Mouse (Mus musculus): ENCODE data around the gene Fars2. TPM values are rescaled to one million over a fixed set of nuclear protein-coding genes. Genes with fewer than 3 reads are reported as not detected.

The Fars2 gene
- total RNA-seq, 2 experiments from 2014 or later, result 33.3 to 41.8 TPM

DNA sequence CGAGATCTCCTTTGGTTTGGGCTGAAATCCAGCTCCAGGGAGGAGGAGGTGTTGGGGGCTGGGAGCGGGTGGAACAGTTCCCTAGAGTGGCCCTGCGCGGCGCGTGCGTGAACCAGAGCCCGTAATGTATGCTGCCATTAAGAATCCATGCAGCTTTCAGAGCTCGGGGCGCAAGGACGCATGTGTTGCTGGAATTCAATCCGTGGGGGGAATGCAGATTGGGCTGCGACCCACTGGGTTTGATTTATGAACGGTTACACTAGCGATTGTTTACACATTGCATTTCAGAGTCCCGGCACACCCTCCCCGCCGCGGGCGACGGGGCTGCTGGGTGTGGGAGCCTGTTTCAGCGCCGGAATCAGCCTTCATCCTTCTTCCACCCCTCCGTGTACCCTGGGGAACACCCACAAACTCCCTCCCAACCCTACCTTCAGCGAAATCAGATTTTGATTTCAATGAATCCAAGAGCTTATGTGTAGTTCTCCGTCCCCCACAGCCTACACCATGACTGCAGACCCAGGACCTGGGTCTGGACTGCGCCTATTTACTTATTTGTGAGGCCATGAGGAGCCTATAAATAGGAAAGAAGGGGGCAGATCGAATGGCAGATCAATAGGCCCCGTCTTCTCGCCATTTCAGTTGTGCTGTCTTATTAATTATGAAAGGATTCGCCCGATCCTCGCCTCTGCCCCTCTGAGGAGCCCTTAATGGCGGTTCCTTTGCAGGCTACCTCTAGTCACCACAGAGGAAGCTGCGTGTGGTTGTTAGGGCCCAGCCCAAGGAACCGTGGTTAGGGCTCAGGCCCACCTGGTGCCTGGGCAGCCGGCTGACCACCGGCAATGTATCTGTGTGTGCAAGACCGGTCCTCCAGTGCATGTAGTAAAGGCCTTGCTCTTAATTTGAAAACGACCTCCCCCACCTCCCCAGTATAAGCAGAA is 607.6 kb downstream of the Fars2 start:
- intact Hi-C loops (cut with DNase I), result loop anchor here (10.0 kb wide), 1 partner anchor 440 kb away; no protein-coding TSS in a partner anchor
- no peak for DNase-seq

DNA sequence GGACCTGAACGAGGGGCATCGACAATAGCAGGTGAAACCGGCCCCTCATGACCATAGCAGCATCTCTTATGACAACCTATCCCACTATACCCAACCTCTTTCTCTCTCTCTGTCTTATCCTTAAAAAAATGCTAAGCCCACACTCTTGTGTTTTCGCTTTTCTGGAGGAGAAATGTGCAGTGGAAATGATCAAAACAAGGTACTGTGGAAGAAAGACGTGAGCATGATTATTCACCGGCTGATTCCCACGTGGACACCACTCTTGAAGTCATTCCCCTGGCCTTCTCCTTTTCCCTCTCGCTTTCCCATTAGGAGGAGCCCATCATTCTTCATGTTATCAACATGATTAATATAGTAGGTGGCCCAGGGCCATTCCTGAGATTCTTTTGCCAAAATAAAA is 608.7 kb downstream of the Fars2 start:
- intact Hi-C loops (cut with DNase I), result loop anchor here (10.0 kb wide), 1 partner anchor 441 kb away; no protein-coding TSS in a partner anchor
- no peak for DNase-seq

DNA sequence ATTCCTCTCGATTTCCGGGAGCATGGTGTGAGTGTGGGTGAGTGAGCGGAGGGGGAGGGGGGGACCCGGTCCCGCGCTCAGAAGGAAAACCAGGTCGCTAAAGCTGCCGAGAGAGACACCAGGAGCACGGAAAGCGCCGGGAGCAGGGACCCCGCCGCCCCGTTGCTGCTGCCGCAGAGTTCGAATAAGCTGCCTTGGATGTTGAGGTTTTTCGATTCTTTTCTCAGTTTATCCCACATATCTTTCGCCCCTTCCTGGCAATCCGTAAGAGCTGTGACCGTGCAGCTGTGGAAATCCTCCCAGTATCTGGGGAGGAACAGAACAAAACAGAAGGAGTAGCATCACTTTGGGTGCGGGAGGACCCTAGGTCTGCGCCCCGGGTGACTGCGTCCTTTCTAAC is 609.3 kb downstream of the Fars2 start:
- intact Hi-C loops (cut with DNase I), result loop anchor here (10.0 kb wide), 1 partner anchor 442 kb away; no protein-coding TSS in a partner anchor
- peak in 1 of 2 experiments; percentile 23 for DNase-seq

DNA sequence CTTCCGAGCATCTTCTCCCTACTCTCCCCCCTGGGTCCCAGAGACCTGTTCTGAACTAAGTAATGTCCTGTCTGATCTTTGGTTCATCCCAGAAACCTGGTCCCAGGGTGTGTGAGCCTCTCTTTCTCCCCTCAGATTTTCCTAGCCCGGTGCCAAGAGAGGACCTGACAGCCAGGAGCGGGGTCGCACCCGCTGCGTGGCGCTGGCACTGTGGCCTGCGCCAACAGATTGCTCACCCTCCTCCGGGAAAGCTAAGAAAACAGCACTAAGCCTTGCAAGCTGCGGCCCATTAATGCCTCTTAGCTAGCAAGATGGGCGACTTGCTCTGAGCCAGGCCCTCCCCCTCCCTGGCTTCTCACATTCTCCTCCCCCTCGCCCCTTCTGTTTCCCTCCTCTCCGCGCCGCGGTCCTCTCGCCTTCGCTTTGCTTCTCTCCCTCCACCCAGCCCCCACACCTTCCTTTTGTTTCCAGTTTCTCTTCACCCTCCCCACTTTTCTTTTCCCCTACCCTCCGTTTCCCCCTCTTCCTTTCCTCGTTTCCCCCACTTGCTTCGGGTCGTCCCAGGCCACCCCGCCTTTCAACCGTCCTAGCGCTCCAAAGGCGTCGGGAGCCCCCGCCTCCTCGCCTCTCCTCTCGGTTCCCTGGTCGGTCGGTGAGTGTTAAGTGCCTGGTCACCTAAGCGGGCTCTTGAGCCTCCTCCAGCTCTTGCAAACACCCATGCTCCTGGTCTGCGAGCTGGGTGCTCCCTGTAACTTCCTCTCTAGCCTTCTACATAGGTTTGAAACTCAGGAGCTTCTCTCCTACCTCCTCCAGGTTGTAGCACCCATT is 610.0 kb downstream of the Fars2 start:
- intact Hi-C loops (cut with DNase I), result loop anchor here (10.0 kb wide), 1 partner anchor 442 kb away; no protein-coding TSS in a partner anchor
- DNase-seq, result no peak

DNA sequence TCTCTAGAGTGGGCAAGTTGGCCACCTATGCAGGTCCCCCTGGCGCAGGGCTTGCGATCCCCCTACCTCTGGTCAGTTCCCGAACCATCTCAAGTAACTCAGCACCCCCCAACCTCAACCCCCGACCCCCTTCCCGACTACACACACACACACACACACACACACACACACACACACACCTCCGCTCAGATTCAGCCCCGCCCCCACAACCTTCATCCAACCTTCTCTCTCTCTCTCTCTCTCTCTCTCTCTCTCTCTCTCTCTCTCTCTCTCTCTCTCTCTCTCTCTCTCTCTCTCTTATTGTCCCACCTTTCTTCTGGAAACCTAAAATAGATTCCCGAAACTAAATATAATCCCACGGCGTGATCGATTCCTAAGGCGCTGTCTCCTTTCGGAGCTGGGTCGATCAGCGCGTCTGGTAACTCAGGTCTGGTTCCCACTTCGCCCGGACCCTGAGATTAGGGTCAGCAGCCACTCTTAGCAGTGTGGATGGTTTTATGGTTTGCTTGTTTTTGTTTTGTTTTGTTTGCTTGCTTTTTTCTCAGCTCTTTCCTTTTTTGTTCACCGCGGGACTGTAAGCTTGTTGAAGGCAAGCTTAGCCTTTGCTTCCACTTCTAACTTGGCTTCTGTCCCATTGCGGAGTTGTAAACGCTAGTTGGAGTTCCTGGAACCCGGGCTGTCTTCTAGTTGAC is 610.7 kb downstream of the Fars2 start:
- no peak for DNase-seq
- intact Hi-C loops (cut with DNase I), result loop anchor here (10.0 kb wide), 1 partner anchor 443 kb away; no protein-coding TSS in a partner anchor

DNA sequence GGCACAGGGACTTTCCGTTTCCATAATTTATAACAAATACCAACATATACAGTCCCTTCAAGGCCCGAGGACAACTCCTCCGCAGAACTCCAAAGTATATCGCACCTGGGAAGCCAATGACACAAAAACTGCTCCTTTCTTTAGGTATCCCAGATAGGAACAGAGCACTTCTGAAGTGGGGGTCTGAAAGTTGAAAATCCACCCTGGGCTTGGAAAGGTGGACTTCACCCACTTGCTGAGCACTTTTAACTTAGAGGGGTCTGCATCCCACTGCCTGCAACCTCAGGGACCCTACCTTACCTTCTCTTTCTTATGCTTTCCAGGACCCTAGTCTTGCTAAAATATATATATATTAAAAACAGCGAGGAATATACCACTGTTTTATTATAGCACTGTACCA is 611.3 kb downstream of the Fars2 start:
- no peak for DNase-seq
- intact Hi-C loops (cut with DNase I), result loop anchor here (10.0 kb wide), 1 partner anchor 444 kb away; no protein-coding TSS in a partner anchor

DNA sequence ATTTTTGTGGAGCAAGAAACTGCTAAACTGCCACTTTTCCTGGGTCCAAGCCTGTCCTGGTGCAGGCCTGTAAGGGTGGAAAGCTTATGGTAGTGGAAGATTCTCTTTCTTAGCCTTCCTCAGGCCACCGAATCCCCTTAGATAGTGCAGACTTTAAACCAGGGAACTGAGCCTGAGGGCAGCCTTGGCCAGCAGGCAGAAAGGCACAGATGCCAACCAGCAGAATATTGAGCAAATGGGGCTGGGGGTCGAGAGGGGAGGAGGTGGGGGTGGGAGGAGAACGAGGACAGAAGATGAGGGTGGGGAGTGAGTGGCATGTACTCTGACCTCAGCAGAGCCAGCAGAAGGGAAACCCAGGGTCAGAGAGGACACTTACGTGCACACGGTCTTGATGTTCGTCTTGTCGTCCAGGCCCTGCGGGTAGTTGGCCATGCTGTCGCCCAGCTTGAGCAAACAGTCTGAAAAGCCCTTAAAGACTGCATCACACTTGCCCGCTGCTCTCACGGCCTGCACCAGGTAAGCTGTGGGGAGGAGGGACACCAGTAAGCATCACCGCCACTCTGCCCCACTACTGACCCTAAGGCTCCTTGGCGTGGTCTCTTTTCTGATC is 612.6 kb downstream of the Fars2 start:
- intact Hi-C loops (cut with DNase I), result loop anchor here (10.0 kb wide), 1 partner anchor 445 kb away; no protein-coding TSS in a partner anchor
- no peak for DNase-seq

DNA sequence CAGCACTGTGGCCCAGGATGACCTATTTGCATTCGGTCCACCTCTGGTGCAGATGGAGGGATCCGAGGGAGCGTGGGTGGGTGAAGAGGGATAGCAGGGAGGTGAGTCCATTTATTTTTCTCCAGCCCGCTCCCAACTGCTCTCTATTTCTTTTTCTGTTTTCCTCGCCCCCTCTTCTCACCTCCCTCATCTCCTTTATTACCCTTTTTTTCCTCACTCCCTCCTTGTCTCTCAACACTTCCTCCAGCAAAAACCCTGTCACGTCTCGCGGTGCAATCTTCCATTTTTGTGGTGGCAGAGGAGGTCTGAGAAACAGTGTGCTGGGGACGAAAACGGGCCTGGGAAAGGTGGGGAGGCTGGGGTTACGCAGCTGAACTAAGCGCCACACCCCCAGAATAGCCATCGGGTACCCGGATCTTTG is 613.1 kb downstream of the Fars2 start:
- intact Hi-C loops (cut with DNase I), result no loop called here
- DNase-seq, result no peak

DNA sequence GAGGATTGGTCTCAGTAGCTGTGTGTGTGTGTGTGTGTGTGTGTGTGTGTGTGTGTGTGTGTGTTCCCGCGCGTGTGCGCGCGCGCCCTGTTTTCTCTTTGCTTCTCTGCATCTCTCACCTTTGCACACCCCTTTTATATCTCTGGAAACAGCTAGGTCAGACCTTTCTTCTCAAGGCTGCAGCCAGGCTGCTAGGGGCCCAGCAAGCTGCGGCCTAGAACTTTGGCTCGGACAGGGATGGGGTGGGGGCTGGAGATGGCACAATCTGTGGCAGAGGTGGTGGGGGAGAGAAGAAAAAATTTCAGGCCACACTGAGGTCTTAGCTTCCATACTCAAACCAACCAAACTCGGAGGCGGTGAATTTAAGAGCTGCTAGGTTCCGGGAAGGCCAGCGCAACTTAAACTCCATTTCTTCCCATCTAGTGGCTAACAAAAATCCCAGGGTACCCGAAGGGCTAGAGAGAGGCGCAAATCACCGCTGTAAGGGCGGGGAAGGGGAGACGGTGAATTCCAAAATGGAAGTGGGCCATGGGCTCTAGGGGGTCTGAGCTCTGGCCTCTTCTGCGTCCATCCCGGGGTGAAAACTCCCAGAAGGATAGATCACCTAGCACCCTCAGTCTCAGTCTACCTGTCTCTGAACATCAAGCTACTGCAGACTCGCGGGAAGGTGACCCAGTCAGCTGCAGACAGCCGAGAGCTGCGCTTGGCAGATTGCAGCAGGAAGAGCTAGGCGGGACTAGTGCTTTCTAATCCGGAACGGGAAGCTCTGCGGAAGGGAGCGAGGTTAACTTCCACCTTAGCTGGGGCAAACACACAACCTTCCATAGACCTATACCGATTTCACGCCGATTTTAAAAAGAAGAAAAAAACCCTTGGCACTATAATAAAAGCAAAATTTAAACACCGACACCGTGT is 614.1 kb downstream of the Fars2 start:
- DNase-seq, result no peak
- intact Hi-C loops (cut with DNase I), result no loop called here

DNA sequence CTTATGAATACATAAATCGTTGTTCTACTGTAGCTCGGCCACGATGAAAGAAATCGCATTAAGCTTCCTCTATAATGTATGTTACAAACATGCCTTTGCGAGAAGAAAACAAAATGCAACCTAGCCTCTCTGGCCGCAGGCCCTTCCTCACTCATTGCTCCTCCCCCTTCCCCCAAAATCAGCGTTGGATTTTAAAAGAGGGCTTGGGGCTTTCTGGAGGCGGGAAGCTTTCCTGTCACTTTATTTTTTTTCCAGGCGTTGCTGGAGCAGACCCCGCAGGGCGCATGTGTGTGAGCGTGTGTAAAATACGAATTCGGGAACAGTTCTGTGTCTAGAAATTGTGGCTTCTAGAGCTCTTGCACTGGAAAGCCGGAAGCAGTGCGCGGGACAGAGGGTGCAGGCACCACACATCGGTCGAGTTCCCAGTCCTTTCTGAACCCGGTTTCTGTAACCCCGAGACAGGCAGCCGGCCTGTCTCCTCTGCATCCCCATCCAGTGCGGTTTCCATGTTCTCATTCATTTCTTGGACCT is 614.8 kb downstream of the Fars2 start:
- intact Hi-C loops (cut with DNase I), result no loop called here
- no peak for DNase-seq

DNA sequence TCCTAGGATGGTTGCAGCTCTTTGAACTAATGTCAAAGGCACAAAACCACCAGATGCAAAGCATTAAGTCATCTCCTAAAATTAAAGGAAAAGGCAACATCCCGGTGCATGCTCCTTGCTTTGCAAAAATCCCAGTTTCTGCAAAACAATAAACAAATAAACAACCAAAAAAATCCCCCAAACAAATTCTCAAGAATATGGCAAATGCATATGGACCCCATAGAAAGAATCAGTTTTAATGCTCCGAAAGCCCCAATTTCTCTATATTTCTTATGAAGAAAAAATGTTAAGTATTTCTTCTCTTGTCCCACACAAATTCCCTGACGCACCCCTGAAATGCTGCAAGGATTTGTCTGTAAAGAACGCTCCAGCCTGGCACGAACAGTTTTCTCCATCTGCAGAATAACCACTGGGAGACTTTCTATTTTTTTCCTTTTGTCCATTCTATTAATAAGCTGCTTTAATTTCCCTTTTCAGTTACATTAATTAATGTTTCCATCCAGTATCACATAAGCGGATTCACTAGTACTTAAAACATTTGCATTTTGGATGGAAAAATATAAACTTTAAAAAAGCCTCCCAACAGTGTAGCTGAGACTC is 615.8 kb downstream of the Fars2 start:
- intact Hi-C loops (cut with DNase I), result no loop called here
- no peak for DNase-seq

DNA sequence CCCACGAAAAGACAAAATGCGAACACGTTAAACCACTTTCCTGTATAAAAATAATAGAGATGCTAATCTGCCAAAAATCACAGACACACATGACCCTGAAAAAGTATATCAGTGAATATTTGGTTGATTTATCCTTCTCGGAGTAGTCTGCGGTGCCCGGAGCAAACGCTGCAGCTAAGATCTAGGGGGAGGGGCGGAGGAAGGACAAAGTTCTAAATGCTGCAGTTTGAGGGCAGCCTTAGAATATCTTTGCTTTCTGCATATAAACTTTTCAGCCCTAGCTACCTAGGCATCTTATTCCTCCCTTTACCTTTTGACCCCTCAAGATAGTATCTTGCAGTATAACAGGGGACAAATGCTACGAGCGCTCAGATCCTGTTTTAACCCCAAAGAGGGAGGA is 616.4 kb downstream of the Fars2 start:
- intact Hi-C loops (cut with DNase I), result no loop called here
- no peak for DNase-seq

DNA sequence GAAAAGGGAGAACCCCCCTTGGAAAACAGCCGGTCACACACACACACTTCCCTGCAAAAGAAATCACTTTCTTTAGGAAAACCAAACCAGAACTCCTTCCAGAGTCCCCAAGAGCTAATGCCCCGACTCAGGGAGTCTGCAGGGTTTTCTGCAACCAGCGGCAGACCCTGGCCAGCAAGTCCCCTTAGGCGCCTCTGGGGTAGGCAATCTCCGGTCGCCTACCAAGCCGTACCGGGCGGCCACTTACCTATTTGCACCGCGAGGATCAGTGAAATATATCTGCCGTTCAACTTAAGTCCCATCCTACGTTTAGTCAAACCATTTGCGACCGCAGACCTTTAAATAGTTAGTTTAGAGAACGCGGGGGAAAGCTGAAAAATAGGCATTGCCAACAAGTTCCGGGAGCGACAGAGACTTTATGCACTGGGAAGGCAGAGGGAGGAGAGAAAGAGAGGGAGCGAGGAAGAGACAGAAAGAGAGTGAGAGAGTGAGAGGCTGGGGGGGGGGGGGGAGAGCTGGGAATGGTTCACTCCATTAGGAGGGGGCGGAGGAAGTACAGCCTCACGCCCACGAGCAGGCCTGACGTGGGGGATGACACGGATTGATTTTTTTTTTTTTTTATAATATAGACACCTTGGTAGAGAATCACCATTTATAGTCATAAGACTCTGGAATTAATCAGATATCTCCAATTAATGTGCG is 616.9 kb downstream of the Fars2 start:
- DNase-seq, result no peak
- intact Hi-C loops (cut with DNase I), result no loop called here

DNA sequence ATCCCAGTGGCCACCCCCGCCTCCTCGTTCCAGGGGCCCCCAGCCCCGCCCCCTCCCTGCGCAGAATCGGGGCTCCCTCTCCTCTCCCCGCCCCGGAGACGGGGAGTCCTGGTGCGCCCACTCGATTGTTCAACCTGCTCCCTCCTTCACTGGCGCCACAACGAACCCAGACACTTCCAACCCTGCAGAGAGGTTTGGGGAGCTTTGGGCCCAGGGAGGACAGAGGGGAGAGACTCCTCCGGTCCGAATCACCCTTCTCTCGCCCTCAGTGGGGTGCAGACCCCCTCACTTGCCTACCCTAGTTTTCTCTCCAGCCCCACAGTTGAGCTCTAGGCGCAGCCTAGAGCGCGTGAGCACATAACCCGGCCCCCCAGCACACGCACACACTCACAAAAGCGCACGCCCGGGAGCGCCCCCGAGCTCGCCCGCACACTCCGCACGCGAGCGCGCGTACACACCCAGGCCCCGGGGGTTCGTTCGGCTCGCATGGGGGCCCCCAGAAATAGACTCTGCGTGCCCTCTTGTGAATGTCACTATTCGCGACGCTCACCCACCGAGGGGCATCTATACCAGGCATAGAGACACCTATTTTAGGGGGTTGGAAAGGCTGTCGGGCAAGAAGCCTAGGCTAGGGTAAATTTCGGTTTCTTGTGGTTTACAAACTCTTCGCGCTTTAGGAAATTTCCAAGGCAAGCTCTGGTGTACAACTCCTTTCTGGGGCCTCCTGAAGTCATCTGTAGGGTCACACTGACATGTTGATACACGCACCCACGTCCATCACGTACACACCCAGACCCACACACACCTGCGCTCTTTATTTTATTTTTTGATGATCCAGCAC is 617.7 kb downstream of the Fars2 start, which contains the start of gene Nrn1:
Nrn1 (minus strand) TSS at position 401 of the 841 bp plus-strand sequence.
- intact Hi-C loops (cut with DNase I), result no loop called here

DNA sequence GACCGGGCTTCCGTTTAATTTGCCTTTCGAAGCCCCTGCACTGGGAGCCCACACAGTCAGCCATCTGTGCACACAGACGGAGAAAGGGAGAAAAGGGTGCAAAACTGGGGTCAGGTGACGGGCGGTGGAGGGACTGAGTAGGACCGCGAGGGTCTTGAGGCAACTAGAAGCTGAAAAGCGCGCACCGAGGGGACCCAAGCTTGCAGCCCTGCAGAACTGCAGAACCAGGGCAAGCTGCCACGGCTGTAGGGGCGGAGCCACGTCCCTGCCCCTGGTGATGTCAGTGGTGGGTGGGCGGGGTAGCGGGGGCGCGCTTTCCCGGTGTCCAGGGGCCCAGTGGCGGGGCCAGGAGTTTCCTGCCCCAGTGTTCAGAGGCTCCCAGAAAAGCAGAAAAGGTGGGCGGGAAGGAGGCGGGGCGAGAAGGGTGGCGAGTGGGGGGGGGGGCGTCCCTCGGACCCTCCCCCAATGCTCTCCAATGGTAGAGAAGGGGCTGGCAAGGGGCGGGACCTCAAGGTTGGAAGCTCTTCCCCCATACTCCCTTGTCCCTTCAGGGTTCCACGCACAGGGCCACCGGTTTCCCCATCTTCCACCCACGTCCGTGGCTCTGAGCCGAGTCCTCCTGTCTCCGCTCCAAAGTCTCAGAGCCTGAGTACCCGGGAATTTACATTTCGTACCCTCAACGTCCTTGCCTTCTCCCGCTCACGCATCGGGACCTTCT is 618.8 kb downstream of the Fars2 start:
- intact Hi-C loops (cut with DNase I), result no loop called here
- DNase-seq, result peak; percentile 30

More for the DNA sequence above, 617.7 kb downstream of the Fars2 start, which contains the start of gene Nrn1:
- no peak for DNase-seq

DNA sequence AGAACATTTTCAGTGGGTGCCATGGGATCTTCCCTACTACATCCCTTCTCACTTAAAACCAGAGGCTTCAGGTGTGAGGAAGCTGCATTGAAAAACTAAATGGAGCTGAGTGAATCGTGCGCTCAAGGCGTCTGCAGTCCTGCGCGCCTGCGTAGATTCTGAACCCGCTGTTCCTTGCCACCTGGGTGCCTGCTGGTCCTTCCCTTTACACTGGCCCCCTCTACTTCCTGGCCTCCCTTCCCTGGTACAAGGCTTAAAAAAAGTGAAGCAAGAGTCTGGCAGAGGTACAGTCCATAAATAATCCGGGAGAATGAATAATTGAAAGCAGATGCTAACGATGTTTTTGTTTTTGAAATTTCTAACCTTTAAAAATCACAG is 619.4 kb downstream of the Fars2 start:
- intact Hi-C loops (cut with DNase I), result no loop called here
- no peak for DNase-seq

All from gastrocnemius, postnatal 36 days (tissue).